Mouse (Mus musculus) CH12F3 (cell line): ENCODE results near the gene Vangl2.

ENCODE experiments used
- in situ Hi-C: fragments of 300-500 bp; cut with MboI; formaldehyde crosslinking; loops from 2 replicates; pipeline ENCODE4 v1.14.3; 2020; ENCODE audit warnings: low sequenced_read_pairs

Gene Vangl2

GRCm38 (mm10) chr1:172029914-172030313 is 1.7 kb upstream of the Vangl2 start:
- in situ Hi-C loops, result no loop called here

DNA sequence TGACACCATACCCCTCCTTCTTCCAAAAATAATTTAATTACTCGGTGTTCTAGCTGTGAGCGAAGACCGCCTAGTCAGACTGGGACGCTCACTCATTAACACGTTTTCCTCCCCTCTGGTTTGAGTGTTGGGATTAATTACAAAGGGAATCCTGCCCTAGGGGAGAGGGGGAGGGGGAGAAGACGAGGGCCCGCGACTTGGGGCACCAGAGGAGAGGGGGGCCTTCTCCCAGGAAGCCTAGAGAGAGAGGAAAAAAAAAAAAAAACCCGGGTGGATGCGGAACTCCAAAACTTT is 488 bp downstream of the Vangl2 start:
- in situ Hi-C loops, result no loop called here

GRCm38 (mm10) chr1:172027010-172027808 is 1.0 kb downstream of the Vangl2 start:
- in situ Hi-C loops, result no loop called here

GRCm38 (mm10) chr1:172026201-172026901 is 1.9 kb downstream of the Vangl2 start:
- in situ Hi-C loops, result no loop called here

GRCm38 (mm10) chr1:172025201-172025904 is 2.9 kb downstream of the Vangl2 start:
- in situ Hi-C loops, result no loop called here

- in situ Hi-C loops, result no loop called here
Observed at GRCm38 (mm10) chr1:172024140-172024895, 3.9 kb downstream of the Vangl2 start.

DNA sequence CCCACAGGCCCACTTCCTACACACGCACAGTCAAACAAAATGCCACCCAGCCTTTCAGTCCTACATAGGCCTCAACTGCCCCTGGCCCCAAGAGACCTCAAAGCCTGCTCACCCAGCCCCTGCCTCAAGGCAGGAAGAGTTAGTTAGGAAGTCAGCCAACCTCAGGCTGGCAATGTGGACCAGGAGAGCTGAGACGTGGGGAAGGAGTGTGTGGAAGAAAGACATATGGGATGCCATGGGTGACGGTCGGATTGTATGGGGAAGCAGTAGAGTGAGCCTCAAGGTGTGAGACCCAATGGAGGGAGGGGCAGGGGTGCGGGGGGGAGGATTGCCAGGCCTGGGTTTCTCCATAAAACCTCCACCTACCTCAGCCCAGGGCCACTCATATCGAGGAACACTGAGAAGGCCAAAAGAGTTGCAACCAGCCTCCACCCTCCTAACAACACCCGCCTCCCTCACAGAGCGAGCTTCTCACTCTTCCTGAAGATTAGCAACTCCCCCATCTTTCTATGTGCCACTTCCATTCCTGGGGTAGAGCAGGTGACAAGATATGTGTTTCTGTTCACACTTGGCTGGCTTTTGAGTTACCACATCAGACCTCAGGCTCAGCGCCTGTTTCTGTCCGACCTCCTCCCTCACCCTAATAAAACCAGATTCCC is 8.3 kb downstream of the Vangl2 start:
- in situ Hi-C loops, result no loop called here

DNA sequence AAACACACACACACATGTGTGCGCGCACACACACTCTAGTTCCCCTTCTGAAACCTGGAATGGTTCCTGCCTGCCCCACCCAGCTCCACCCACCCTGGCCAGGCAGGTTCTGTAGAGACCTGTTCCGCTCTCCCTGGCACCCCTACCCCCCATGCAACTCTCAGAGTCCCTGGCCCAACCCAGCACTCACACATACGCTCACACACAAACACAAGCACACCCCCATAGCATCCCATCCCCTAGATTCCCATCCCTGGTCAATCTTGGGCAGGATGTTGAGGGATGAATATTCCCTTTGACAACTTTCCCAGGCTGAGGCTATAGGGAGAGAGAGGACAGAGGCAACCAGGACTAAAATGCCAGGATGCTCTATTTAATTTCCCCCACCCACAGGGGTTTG is 8.9 kb downstream of the Vangl2 start:
- in situ Hi-C loops, result no loop called here

DNA sequence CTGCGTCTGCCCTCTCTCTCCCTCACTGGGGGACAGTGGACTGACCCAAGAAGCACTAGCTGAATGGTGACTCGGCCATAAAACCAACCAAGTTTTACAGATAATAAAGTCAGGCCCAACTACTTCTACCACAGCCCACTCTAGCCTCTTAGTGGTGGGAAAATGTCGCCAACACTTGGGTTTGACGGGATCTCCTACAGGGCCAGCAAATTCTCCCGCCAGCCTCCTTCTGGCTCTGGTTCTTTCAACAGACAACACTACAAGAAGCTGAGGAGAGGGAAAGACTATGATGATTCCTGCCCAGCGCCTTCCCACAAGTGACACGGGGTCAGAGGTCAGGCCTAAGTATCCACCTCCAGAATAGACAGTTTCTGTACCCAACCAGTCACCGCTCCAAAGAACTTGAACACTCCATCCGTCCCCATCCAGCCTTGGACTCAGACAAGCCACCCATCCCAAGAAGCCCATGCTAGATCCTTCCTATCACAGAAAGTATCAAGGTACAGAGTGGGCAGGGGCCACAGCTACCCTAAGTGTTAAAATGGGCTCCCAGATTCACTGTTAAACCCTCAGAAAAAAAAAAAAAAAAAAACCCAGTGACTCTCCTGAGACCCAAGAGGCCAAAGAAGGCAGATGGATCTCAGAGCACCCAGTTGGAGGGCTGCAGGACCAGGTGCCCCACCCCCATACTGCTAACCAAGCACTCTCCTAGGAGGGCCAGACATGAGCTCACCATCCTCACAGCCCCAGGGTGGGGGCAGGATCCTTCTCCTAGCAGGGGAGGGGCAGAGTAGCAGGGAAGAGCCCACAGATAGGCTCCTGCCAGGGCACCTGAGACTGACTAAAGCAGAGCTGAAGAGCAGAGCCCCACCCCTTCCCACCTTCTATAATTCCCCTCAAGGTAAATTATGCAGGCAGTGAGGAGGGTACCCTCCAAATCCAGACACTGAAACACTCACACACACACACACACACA is 9.6 kb downstream of the Vangl2 start:
- in situ Hi-C loops, result no loop called here

GRCm38 (mm10) chr1:172017517-172018070 is 10.7 kb downstream of the Vangl2 start:
- in situ Hi-C loops, result no loop called here

GRCm38 (mm10) chr1:172016660-172017516 is 11.4 kb downstream of the Vangl2 start:
- in situ Hi-C loops, result no loop called here

GRCm38 (mm10) chr1:172016031-172016430 is 12.2 kb downstream of the Vangl2 start:
- in situ Hi-C loops, result no loop called here

GRCm38 (mm10) chr1:172015312-172015939 is 12.8 kb downstream of the Vangl2 start:
- in situ Hi-C loops, result no loop called here

DNA sequence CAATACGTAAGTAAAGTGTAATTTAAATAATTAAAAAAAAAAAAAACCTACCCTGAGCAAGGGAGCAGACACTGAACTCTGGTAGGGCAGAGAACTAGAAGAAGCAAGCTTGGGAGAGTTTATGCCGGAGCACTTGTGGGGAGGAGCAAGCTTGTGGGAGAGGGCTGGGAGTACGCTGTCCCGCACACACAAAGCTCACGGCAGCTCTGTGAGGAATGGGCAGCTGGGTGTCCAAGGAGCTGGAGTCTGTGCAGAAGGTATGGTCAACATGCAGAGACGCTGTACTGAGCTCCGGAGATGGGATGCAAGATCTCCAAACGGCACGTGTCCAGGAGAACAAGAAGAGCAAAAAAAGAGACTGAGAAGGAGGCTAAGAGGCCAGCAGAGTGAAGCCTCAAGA is 13.5 kb downstream of the Vangl2 start:
- in situ Hi-C loops, result no loop called here

- in situ Hi-C loops, result no loop called here
Observed at GRCm38 (mm10) chr1:172012030-172012429, 16.2 kb downstream of the Vangl2 start.

GRCm38 (mm10) chr1:172010042-172010824 is 18.0 kb downstream of the Vangl2 start:
- in situ Hi-C loops, result no loop called here

- in situ Hi-C loops, result no loop called here
Observed at GRCm38 (mm10) chr1:172009406-172009805, 18.8 kb downstream of the Vangl2 start.
